Mouse (Mus musculus): ENCODE measurements at regions not wholly inside any gene's neighbourhood (a gene's known extent, or its start where the extent isn't known, plus 50 kb on each side); places are given as distances from the start of the nearest gene placed in this dataset.

DNA sequence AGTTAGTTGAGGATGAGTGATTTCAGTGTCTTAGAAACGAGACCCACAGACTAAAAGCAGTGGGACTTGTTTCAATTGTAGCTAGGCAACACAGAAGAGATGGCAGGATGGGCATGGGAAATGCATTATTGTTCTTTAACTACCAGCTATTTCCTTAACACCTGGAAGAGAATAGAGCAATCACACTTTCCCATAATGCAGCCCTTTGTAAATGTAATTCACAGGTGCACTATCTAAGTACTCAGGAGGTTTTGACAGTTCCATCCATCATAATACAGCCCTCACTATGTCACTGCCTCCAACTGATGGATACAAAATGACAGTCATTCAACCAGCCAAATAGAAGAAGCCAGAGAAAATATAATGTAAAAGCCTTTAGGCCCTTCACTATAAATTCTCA lies 697.3 kb downstream of the Prdm13 start:
- Histone ChIP-seq H3K4me1 (replicated peaks; ENCODE audit: control insufficient read depth, insufficient read depth, low read length) (no peaks in the 10 kb centered on the region), H3K27ac (ENCODE audit: low read length) (no peak overlapping the region), H3K9me3 (ENCODE audit: control insufficient read depth, low read length) (no peaks in the 10 kb centered on the region), H3K27me3 (replicated peaks; ENCODE audit: control insufficient read depth, insufficient read depth, low read length) (no peaks in the 10 kb centered on the region), H3K36me3 (ENCODE audit: control insufficient read depth, insufficient read depth) (no peaks in the 10 kb centered on the region), H3K4me3 (replicated peaks; ENCODE audit: low read length) (no peak overlapping the region), H3K9ac (replicated peaks; ENCODE audit: low read depth, low read length) (no peak overlapping the region), H3K4me2 (ENCODE audit: low read length) (no peak overlapping the region)
- peak; percentile 43; the same call in 1 of the 2 replicates for ATAC-seq
- 47% methylated on average over 1 of the region's 1 CpGs for WGBS

DNA sequence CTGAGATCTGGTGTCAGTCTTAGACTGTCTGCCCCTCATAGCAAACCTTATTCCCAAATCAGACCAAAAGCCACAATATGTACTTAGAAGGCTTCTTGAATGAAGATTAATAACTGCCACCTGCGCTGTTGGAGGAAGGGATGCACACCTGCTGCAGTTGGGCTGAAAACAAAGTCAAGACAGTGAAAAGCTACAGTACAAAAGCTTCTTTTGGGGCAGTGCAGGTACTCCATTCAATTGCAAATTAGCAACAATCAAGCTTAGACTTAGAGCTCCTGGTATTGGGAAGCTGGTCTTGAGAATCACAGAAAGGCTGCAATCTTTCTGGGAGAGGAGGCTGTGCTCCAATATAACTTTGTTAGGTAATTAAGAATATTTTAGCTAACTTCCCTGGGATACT lies 712.3 kb downstream of the Prdm13 start:
- no peak overlapping the region for H3K4me3 ChIP-seq (replicated peaks; ENCODE audit: low read length)
- no peaks in the 10 kb centered on the region for H3K4me1 ChIP-seq (replicated peaks; ENCODE audit: control insufficient read depth, insufficient read depth, low read length)
- no peaks in the 10 kb centered on the region for H3K27me3 ChIP-seq (replicated peaks; ENCODE audit: control insufficient read depth, insufficient read depth, low read length)
- 97% methylated on average over 1 of the region's 1 CpGs for WGBS
- H3K27ac ChIP-seq (ENCODE audit: low read length), result no peak overlapping the region
- H3K36me3 ChIP-seq (ENCODE audit: control insufficient read depth, insufficient read depth), result no peaks in the 10 kb centered on the region
- H3K4me2 ChIP-seq (ENCODE audit: low read length), result no peak overlapping the region
- H3K9me3 ChIP-seq (ENCODE audit: control insufficient read depth, low read length), result peaks cover 3% of the 10 kb centered on the region
- no peak overlapping the region for H3K9ac ChIP-seq (replicated peaks; ENCODE audit: low read depth, low read length)
- no peak for ATAC-seq

DNA sequence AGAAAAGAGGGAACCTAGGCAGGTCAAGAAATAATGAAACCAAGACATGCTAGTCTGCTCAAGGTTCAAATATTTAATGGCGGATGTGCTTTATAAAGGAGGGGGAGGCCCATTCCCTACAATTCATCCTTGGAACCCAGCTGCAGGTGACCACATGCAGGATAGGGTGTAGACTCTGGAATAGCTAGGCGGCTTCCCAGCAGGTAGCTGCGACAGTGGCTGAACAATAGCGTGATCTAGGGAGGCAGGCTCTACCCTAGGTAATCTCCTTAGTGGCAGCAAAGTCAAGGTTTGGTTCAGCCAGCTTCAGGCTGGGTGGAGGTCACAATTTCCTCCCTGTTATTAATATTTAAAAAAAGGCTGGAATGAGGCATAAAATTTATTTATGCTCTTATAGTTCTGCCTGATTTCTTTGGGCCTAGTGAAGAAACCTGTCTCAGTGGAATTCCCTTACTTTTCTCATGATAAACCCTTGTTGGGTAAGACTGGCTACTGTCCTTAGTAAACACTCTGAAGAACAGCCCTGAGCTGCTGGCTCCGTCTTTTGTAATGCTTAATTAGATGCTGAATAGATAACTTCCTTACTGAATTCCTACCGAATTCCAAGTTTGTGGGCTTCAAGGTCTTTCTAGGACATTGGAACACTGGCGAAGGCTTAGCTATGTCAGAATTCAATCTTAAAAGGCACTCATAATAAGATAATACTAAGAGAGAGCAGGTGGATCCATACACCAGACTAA lies 713.5 kb downstream of the Prdm13 start:
- H3K36me3 ChIP-seq (ENCODE audit: control insufficient read depth, insufficient read depth), result no peaks in the 10 kb centered on the region
- H3K27me3 ChIP-seq (replicated peaks; ENCODE audit: control insufficient read depth, insufficient read depth, low read length), result no peaks in the 10 kb centered on the region
- H3K9ac ChIP-seq (replicated peaks; ENCODE audit: low read depth, low read length), result no peak overlapping the region
- no peak overlapping the region for H3K4me2 ChIP-seq (ENCODE audit: low read length)
- H3K4me3 ChIP-seq (replicated peaks; ENCODE audit: low read length), result no peak overlapping the region
- 91% methylated on average over 7 of the region's 7 CpGs for WGBS
- H3K9me3 ChIP-seq (ENCODE audit: control insufficient read depth, low read length), result peaks cover 3% of the 10 kb centered on the region
- no peaks in the 10 kb centered on the region for H3K4me1 ChIP-seq (replicated peaks; ENCODE audit: control insufficient read depth, insufficient read depth, low read length)
- H3K27ac ChIP-seq (ENCODE audit: low read length), result no peak overlapping the region
- ATAC-seq, result no peak

DNA sequence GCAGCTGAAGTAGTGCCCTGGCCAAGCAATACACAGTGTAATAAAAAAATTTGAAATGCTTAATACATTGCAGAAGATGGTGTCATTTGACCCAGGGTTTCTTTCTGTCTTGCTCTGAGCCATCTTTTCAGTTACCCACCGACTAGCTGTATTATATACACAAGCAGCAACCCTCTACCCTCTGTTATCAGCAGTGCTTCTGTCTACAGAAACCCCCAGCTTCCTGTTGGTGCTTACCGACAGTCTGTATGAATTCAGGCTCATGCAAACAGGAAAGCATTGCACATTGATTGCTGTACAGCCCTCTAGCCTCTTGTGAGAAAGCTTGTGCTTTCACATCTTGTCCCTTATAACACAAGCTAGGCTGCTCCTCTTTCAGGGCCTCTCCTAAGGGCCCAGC lies 736.1 kb downstream of the Prdm13 start:
- 60% methylated on average over 2 of the region's 2 CpGs for WGBS
- Histone ChIP-seq H3K4me3 (replicated peaks; ENCODE audit: low read length) (no peak overlapping the region), H3K27me3 (replicated peaks; ENCODE audit: control insufficient read depth, insufficient read depth, low read length) (no peaks in the 10 kb centered on the region), H3K4me2 (ENCODE audit: low read length) (no peak overlapping the region), H3K9ac (replicated peaks; ENCODE audit: low read depth, low read length) (no peak overlapping the region), H3K36me3 (ENCODE audit: control insufficient read depth, insufficient read depth) (no peaks in the 10 kb centered on the region), H3K9me3 (ENCODE audit: control insufficient read depth, low read length) (no peaks in the 10 kb centered on the region), H3K4me1 (replicated peaks; ENCODE audit: control insufficient read depth, insufficient read depth, low read length) (no peaks in the 10 kb centered on the region), H3K27ac (ENCODE audit: low read length) (no peak overlapping the region)
- ATAC-seq, result peak; percentile 31; the same call in 1 of the 2 replicates
